Mouse (Mus musculus) embryo, embryonic 11 days (tissue): ENCODE results near the gene Tmem164.

Experiments
- DNase-seq: peaks from one replicate; pipeline ENCODE4 v3.0.0-alpha.2; 2015

Tmem164 gene

DNA sequence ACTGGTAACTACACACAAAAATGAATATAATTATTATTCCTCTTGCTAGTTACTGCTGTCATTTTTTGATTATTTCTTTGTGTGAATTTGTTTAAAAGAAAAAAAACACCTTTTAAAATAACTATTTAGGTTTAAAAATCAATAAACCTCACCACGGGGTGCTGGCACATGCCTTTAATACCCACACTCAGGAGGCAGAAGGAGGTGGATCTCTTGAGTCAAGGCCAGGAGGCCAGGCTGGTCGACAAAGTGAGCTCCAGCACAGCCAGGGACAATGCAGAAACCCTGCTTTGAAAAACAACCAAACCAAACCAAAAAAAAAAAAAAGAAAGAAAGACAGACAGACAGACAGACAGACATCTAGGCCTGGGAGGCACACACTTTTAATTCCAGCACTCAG is 12.1 kb downstream of the Tmem164 start:
- DNase-seq = no peak

- DNase-seq = no peak
These were observed 13.1 kb downstream of the Tmem164 start for GRCm38 (mm10) chrX:142694338-142694737.

DNA sequence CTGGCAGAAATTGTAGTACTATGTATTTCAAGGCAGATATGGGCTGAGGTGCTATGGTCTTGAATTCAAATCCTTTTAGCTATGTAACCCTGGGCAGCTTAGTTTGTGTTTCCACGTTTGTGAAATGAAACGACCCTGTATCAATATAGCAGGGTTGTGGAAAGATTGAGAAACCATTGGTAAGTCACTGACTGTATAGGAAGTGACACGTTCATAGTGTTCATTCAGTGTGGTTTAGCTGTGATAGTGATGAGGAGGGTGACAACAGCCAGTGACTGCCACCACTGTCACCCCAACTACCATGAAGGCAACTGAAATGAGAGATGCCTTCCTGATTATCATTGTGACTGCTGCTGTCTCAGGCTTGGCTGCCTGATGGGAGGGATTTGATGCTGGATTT is 13.7 kb downstream of the Tmem164 start:
- DNase-seq = no peak

- no peak for DNase-seq
These were observed 15.6 kb downstream of the Tmem164 start for GRCm38 (mm10) chrX:142696789-142697188.

DNA sequence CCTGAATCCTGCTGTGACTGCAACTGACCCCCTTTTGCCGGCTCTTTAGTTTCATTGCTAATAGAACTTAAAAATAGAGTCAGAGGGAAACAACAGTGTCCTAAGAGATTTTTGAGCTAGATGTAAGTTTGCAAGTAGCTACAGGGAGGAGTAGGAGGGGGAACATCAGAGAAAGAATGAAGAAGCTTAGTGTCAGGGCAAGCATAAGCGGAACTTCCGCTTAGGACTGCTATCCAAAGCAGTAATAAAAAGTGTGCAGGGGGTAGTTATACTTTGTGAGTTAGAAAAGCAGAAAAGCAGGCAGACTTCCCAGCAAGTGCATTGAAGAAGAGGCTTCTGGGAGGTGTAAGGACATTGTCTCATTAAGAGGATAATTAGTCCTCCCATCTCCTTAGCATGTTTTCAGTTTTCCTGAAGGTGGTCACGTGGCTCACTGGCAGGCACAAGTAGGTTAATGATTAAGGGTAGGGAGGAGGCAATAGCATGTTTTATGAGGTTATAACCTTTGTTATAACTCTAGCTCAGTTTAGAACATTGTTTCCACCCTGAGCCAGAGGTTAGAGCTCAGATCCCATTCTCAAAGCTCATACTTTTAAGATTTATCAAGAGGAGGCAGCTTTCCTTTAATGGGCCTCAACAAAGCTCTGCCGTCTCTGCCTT is 16.5 kb downstream of the Tmem164 start:
- no peak for DNase-seq

GRCm38 (mm10) chrX:142698212-142698611 is 17.0 kb downstream of the Tmem164 start:
- DNase-seq = no peak

DNA sequence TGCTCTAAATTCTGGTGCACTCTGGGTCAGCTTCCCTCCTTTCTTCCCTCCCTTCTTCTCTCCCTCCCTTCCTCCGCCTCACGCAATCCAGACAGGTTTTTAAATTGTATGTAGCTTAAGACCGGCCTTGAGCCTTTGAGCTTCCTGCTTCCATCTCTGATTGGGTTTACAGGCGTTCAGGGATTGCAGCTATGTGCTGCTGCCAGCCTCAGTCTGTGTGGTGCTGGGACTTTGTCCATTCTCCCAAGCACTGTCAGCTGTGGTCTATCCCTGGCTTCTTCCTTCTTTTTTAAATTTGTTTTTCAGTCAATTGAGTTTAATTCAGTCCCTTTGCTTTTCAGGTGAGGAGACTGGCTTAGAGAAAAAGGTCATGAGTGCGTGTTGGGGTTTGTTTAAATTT is 20.9 kb downstream of the Tmem164 start:
- DNase-seq = no peak

- DNase-seq = no peak
These were observed 21.4 kb downstream of the Tmem164 start for GRCm38 (mm10) chrX:142702566-142702965.

GRCm38 (mm10) chrX:142703953-142704352 is 22.7 kb downstream of the Tmem164 start:
- DNase-seq = no peak

DNA sequence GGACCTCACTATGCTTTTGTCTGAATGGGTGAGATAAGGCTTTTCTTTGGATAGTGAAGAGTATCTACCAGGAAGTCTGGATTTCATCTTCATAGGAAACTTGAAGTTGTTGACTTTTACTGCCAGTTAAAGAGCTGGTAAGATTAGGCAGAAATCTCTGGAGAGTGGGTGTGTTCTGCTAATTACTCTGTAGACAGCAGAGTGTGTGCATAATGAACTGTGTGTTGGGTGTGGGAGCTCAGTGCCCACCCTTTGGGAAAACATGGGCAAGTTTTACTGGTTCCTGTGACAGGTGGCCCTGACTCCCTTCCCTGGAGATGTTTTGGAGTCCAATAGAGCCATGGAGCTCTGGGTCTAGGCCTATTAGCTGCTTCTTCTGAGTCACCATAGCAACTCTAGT is 27.1 kb downstream of the Tmem164 start:
- no peak for DNase-seq

GRCm38 (mm10) chrX:142716014-142716413 is 34.8 kb downstream of the Tmem164 start:
- DNase-seq = no peak

- DNase-seq = no peak
These were observed 36.8 kb downstream of the Tmem164 start for GRCm38 (mm10) chrX:142717958-142718478.

DNA sequence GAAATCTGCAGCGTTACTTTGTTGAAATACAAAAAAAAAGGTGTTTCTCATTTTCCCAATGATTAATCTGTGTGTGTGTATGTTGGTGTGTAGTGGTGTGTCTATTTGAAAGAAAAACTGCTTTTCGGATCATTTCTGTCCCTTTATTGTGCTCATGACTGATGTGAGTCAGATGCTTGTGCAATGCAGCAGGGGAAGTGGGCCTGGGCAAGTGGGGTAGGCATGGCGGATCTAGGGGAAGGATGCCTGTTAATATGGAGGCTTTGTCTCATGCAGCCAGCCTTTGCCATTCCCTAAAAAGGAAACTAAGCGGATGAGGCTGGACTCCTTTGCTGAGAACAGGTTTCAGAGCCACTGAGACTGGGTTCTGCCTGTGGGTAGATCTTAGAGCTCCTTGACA is 37.6 kb downstream of the Tmem164 start:
- no peak for DNase-seq

DNA sequence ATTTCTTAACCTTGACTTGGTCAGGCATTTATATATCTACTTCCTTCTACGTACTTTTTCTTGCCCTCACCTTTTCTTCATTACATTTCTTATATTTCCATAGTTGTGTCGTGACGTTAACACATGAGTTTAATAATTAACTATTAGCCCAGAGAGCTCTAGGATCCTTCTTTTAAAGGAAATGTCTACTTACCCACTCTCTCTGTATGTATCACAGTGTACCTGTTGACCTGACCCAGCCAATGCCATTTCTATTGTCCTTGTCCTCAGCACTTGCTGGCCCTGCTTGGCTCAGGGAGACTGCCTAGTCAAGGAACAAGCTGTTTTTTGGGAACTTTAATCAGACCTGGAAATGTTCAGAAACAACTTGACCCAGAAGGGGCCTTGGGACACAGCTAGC is 40.7 kb downstream of the Tmem164 start:
- no peak for DNase-seq

DNA sequence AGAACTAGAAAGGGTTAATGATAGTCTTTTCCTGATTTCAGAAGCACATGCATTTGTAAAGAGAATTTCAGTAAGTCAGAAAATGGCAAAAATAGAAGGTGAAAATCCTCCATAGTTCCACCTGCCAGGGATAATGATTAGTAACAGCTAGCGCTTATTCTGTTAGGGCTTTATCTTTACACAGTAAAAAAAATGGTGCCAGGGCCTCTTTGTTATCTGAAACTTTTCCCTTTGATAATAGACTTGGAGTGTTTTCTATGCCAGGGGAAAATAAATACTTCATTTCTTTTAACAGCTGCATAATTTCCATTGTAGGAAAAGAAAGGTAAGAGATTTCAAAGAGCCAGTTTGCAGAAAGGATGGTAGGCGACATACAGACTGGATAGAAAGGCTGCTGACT is 43.0 kb downstream of the Tmem164 start:
- DNase-seq = no peak

DNA sequence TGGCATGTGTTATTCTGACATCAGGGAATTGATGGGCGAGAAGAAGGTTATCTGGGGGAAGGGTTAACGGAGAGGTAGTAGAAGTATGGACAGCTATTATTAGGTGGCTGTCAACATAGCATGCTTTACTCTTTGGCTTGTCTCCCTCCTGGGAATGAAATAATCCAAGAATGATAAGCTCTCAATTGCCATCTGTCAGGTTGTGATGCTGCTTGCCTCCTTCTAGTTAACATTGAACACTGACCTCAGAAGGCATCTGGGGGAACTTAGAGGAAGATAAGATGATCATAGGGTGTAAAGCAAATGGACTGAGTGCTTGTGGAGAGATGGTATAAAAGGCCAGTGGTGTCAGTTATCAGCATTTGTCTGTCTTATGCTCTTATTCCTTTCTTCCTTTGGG is 44.4 kb downstream of the Tmem164 start:
- no peak for DNase-seq

DNA sequence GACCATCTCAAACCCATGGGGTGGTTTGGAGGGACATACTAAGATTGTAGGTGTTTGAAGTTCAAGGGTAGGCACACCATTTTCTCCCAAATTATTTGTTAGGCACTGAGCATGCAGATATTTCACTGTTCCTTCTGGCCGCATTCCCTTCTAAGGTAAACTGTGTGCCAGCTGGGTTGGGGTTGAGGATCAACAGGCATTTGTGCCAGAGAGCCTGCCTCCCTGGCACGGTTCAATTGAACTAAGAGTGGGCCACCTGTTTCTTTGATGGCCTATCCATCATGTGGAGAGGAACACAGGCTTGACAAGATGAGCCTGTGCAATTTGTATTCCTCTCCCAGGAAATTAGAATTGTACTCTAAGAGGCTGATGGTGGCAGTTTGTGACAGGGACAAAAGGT is 45.1 kb downstream of the Tmem164 start:
- DNase-seq = no peak

DNA sequence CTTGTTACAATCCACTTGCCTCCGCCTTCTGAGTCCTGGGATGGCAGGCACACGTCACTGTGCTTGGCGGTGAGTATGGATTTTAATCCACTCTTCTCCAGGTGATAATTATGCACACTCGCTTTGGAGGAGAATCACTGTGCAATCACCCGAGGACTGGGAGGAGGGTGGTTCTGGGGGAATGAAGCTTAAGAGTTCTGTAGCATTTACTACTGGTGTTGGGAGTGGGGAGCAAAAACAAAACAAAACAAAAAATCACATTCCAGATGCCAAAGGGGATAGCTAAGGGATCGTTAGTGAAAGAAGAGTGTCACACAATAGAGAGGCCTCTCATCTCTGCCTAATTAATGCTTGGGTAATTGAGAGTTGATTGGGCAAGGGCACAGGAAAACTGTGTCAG is 46.6 kb downstream of the Tmem164 start:
- no peak for DNase-seq

- no peak for DNase-seq
These were observed 47.8 kb downstream of the Tmem164 start for GRCm38 (mm10) chrX:142729040-142729439.

GRCm38 (mm10) chrX:142729482-142729881 is 48.3 kb downstream of the Tmem164 start:
- no peak for DNase-seq

- no peak for DNase-seq
These were observed 55.9 kb downstream of the Tmem164 start for GRCm38 (mm10) chrX:142737099-142737498.

- peak; percentile 50 for DNase-seq
These were observed 56.5 kb downstream of the Tmem164 start for GRCm38 (mm10) chrX:142737719-142738118.

GRCm38 (mm10) chrX:142747428-142747827 is 66.2 kb downstream of the Tmem164 start:
- DNase-seq = no peak

DNA sequence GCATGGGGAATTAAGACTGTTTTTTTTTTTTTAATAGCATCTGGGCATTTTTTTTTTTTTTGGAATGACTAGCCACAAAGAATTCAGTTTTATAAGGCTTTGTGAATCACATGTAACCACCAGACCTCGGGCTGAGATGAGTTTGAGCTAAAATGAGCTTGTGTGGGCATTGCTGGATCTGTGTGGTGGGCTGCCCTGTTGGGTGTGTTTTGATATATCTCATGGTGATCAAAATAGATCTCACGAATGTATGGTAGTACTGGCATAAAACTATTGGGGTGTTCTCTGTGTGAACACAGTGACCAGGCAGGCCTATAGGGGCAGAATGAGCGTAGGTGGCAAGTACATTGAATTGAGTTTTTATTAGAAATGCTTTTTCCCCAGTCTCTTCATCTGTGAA is 67.4 kb downstream of the Tmem164 start:
- DNase-seq = no peak

GRCm38 (mm10) chrX:142750775-142751174 is 69.6 kb downstream of the Tmem164 start:
- no peak for DNase-seq
